Mouse (Mus musculus) spleen, adult 2 months (tissue): Measurements from ENCODE around the gene Aqp2.

Source experiments
- CTCF ChIP-seq: fragments of 200-500 bp; IDR thresholded peaks from 2 replicates; pipeline ENCODE4 v1.5.1; 2011; ENCODE audit warnings: mild to moderate bottlenecking, inconsistent platforms; ENCODE audit not compliant: insufficient read depth, insufficient read length, insufficient replicate concordance; ENCODE audit errors: extremely low read depth
- POLR2A ChIP-seq: fragments of 200-500 bp; IDR thresholded peaks from 2 replicates; pipeline ENCODE4 v1.6.1; 2011; ENCODE audit warnings: low read depth, low read length, inconsistent platforms

DNA sequence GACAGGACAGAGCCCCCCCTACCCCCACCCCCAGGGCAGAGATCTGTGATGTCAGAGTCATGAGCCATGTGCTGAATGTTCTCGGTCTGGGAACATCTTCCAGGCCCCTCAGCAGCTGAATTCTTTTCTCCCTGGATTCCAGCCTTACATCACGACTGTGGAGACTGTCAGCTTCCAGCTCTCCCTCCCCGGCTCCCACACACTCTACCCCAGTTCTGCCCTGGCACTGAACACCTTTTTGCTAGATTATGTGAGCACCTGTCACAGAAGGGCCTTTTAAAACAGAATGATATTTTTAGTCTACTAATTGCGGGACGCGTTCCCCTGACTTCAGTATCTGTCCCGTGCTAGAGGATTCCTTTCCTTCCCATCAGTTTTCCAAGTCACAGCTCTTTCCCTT lies 32.7 kb downstream of the Aqp2 start:
- TF ChIP-seq CTCF, result no peak
- TF ChIP-seq POLR2A, result no peak
